8 mouse cellular contexts compared by ENCODE assay signal in the genomic region with DNA sequence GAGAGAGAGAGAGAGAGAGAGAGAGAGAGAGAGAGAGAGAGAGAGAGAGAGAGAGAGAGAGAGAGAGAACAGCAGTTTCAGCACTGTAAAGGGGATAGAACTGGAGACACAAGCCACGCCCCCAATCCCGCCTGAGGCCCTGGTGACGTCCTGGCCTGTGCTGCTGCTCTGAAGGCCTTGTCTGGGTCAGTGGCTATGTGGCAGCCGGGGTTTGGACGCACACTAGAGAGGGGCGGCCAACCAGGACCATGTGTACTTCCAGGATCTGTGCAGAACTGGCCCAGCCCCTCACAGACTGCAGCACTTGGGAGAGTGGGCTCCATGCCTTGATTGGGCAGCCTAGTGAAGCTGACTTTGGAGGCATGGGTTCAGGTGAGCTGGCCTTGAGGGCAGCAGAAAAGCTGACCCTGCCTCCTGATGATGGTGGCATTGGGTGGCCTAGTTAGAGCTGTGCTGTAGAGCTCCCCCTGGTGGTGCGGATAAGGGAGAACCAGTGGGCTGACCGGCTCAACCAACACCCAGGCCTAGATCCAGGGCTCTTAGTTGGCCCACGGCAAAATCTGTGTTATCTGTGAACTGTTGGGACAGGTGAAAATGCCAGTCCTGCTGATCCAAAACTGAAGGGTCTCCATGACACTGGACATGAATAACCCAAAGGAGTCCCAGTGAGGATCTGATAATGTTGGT.
A peak's percentile ranks its signal among the peaks of the same experiment; 100 is the strongest.
DNase-seq lines count a peak whose midpoint lies in the region; ATAC-seq and TF ChIP-seq lines count a peak whose summit lies in the region.

No protein-coding gene starts in this region.

- ATAC-seq in forebrain, postnatal 0 days = no peak

- no peak overlapping the region for H3K4me3 ChIP-seq in forebrain, postnatal 0 days (ENCODE audit: low read depth, low read length)

- no peaks in the 10 kb centered on the region for H3K4me1 ChIP-seq in forebrain, postnatal 0 days (ENCODE audit: insufficient read depth)

- H3K27me3 ChIP-seq in forebrain, postnatal 0 days (ENCODE audit: insufficient read depth, low read length) = no peaks in the 10 kb centered on the region

- no peaks in the 10 kb centered on the region for H3K36me3 ChIP-seq in forebrain, postnatal 0 days (ENCODE audit: insufficient read depth)

- no peak overlapping the region for H3K9ac ChIP-seq in forebrain, postnatal 0 days

- WGBS in forebrain, postnatal 0 days = 63% methylated on average over 9 of the region's 9 CpGs

- TF ChIP-seq POLR2A in brain, embryonic 14.5 days (IDR thresholded peaks at IDR 0.05; ENCODE audit: borderline replicate concordance, extremely low read depth, insufficient read depth, insufficient read length, poor library complexity, severe bottlenecking) = no peak

- no peaks in the 10 kb centered on the region for H3K9me3 ChIP-seq in forebrain, postnatal 0 days (ENCODE audit: low read length)

- DNase-seq in gastrocnemius, postnatal 10 days = peak; percentile 39
- DNase-seq in gastrocnemius, adult 8-10 months (ENCODE audit: low spot score in 2 of 2) = no peak
- peak; percentile 72 for DNase-seq in CD4-positive, CD25-positive, alpha-beta regulatory T cell, adult 2 months (ENCODE audit: low read depth, low spot score)
- DNase-seq in brain, embryonic 14.5 days (ENCODE audit: low read depth) = peak; percentile 26
- DNase-seq in forebrain, postnatal 0 days = no peak
- DNase-seq in kidney, postnatal 4 days = peak; percentile 56 to 69
- peak; percentile 48 for DNase-seq in mesoderm, embryonic 11.5 days (ENCODE audit: low read depth, low spot score)
- DNase-seq in testis, postnatal 10 days (ENCODE audit: low spot score) = peak; percentile 67

- no peak overlapping the region for H3K4me2 ChIP-seq in forebrain, postnatal 0 days (ENCODE audit: low read depth)

- no peak overlapping the region for H3K27ac ChIP-seq in forebrain, postnatal 0 days (ENCODE audit: low read depth, low read length)

- TF ChIP-seq CTCF in brain, embryonic 14.5 days (IDR thresholded peaks at IDR 0.05; ENCODE audit: borderline replicate concordance, extremely low read depth, insufficient read depth, insufficient read length) = peak; percentile 62
- TF ChIP-seq CTCF in forebrain, postnatal 0 days (IDR thresholded peaks at IDR 0.05; ENCODE audit: low read depth) = peak; percentile 53

Comparison
In these comparisons a context has a peak if more than half of its experiments do, and no peak if none do; other contexts are left out.
1. DNase-seq: peak in gastrocnemius, postnatal 10 days (single experiment), CD4-positive, CD25-positive, alpha-beta regulatory T cell, adult 2 months (single experiment), brain, embryonic 14.5 days (single experiment), kidney, postnatal 4 days (2 of 2), mesoderm, embryonic 11.5 days (single experiment) and testis, postnatal 10 days (single experiment); none in gastrocnemius, adult 8-10 months (0 of 2) and forebrain, postnatal 0 days (single experiment).